Mouse (Mus musculus) gastrocnemius, postnatal 14 days (tissue): Measurements from ENCODE around the gene Cpsf2. TPM values are rescaled to one million over a fixed set of nuclear protein-coding genes. Genes with fewer than 3 reads are reported as not detected.
"Not testable (repeated sequence)": the region's sequence is repeated elsewhere in the genome, so short reads cannot be mapped to it uniquely, and the experiment has no call there.

Experiments
- DNase-seq: peaks from one replicate; pipeline ENCODE4 v3.0.0; 2021; ENCODE audit warnings: mixed read lengths
- intact Hi-C: fragments of 180-260 bp; cut with DNase I; formaldehyde crosslinking; loops from one replicate; pipeline ENCODE4 v1.15.1; 2025; ENCODE audit warnings: low total_unique reads
- long read RNA-seq, 2 experiments: library from polyadenylated mRNA; stranded (forward); transcript quantifications; one replicate each; pipeline ENCODE4 v2.0.0; 2021
- total RNA-seq, 2 experiments: library from RNA; stranded (reverse); gene quantifications; 2 replicates each; pipeline ENCODE4 v1.2.3; 2021

The Cpsf2 gene
- total RNA-seq = 10 to 100 TPM; 11.0 to 11.3 TPM
- long read RNA-seq, experiment 1, full-length matches to known transcripts = 7 of 9 reads
- long read RNA-seq, experiment 1, partial matches to known transcripts = 0 of 9 reads
- long read RNA-seq, experiment 1, other reads (novel, unspliced or antisense) = 2 of 9 reads
- long read RNA-seq, experiment 2, full-length matches to known transcripts = 15 of 20 reads
- long read RNA-seq, experiment 2, partial matches to known transcripts = 2 of 20 reads
- long read RNA-seq, experiment 2, other reads (novel, unspliced or antisense) = 3 of 20 reads

GRCm38 (mm10) chr12:101975601-101976571 lies at the start of gene Cpsf2:
Gene Cpsf2, plus strand, starts transcription at chr12:101975988.
- intact Hi-C loops = no loop called here
- peak; percentile 79 for DNase-seq

- intact Hi-C loops = no loop called here
- DNase-seq = no peak
Measured at GRCm38 (mm10) chr12:101928423-101928822, 47.4 kb upstream of the Cpsf2 start.

GRCm38 (mm10) chr12:101935223-101935622 lies 40.6 kb upstream of the Cpsf2 start:
- intact Hi-C loops = no loop called here
- DNase-seq = no peak

GRCm38 (mm10) chr12:101937572-101937971 lies 38.2 kb upstream of the Cpsf2 start:
- no peak for DNase-seq
- intact Hi-C loops = no loop called here

- intact Hi-C loops = no loop called here
- no peak for DNase-seq
Measured at GRCm38 (mm10) chr12:101947986-101948385, 27.8 kb upstream of the Cpsf2 start.

- no peak for DNase-seq
- intact Hi-C loops = no loop called here
Measured at GRCm38 (mm10) chr12:101948801-101949200, 27.0 kb upstream of the Cpsf2 start.

- DNase-seq, intact Hi-C loops: not testable (repeated sequence)
Measured at GRCm38 (mm10) chr12:101955821-101956220, 20.0 kb upstream of the Cpsf2 start.

GRCm38 (mm10) chr12:101957079-101957941 lies 18.5 kb upstream of the Cpsf2 start:
- intact Hi-C loops = no loop called here

GRCm38 (mm10) chr12:101957942-101958544 lies 17.7 kb upstream of the Cpsf2 start, which contains the start of gene Atxn3:
Gene Atxn3, minus strand, starts transcription at chr12:101958246.
- intact Hi-C loops = no loop called here

More at GRCm38 (mm10) chr12:101957079-101957941, 18.5 kb upstream of the Cpsf2 start:
- no peak for DNase-seq

GRCm38 (mm10) chr12:101958556-101958955 lies 17.2 kb upstream of the Cpsf2 start:
- DNase-seq = no peak
- intact Hi-C loops = no loop called here

More at GRCm38 (mm10) chr12:101957942-101958544, 17.7 kb upstream of the Cpsf2 start, which contains the start of gene Atxn3:
- DNase-seq = peak; percentile 99

- intact Hi-C loops, DNase-seq: not testable (repeated sequence)
Measured at GRCm38 (mm10) chr12:101958960-101959780, 16.6 kb upstream of the Cpsf2 start.

- intact Hi-C loops = no loop called here
- DNase-seq = no peak
Measured at GRCm38 (mm10) chr12:101971311-101971710, 4.5 kb upstream of the Cpsf2 start.

- no peak for DNase-seq
- intact Hi-C loops = no loop called here
Measured at GRCm38 (mm10) chr12:101972230-101972629, 3.6 kb upstream of the Cpsf2 start.

- DNase-seq = no peak
- intact Hi-C loops = no loop called here
Measured at GRCm38 (mm10) chr12:101974571-101974970, 1.2 kb upstream of the Cpsf2 start.

- intact Hi-C loops = no loop called here
- DNase-seq = no peak
Measured at GRCm38 (mm10) chr12:101975167-101975600, 604 bp upstream of the Cpsf2 start.

- intact Hi-C loops = no loop called here
- no peak for DNase-seq
Measured at GRCm38 (mm10) chr12:101976651-101977403, 1.0 kb downstream of the Cpsf2 start.

GRCm38 (mm10) chr12:101977404-101977915 lies 1.7 kb downstream of the Cpsf2 start:
- DNase-seq = no peak
- intact Hi-C loops = no loop called here
